Mouse (Mus musculus): ENCODE measurements around the gene Spryd3. TPM values are rescaled to one million over a fixed set of nuclear protein-coding genes. Genes with fewer than 3 reads are reported as not detected.

Gene Spryd3
- 9.8 and 10.5 TPM in 2 replicates for polyA plus RNA-seq (2014; fragmentation: Nextera tagmentation; extraction: Ambion mirVana)

DNA sequence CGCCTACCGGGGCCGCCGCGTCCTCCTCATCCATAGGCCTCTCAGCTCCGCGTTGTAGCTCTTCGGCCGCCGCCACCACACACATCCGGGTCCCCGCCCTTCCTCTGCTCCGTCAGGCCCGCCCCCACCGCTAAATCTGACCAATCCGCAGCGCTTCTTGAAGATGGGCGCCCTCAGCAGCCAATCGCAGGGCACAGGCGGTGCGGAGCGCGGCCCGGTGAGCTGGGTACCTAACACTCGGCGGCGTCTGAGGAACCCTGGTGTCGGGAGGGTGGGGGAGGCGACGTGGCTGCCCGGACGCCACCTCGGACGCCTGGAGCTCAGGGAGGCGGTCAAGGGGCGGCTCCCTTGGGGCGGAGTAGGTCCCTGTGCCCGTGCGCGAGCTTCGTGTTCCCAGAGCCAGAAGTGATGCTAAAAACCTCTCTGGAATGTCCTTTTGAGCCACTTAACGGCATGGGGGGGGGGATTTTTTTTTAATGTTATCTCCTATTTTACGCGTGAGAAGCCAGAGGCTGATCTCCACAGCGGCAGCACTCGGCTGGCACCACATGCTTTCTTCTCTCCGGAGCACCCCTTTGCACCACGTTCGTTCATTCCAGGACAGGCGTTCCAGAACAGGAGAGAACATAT, at the start of gene Spryd3:
Spryd3 (minus strand) TSS at position 106 of the 630 bp plus-strand sequence.
- ATAC-seq (ENCODE audit: low FRiP score) (peak; percentile 99), DNase-seq (ENCODE audit: low spot score, missing footprints) (peak; percentile 100)
- peak within 1 kb of the TSS; percentile 72 for H3K4me2 ChIP-seq
- H3K36me3 ChIP-seq (ENCODE audit: control insufficient read depth, insufficient read depth, low read length): no peaks in the 10 kb centered on the region
- H3K4me1 ChIP-seq (ENCODE audit: control insufficient read depth, insufficient read depth, low read length): peaks cover 6% of the 10 kb centered on the region
- H3K9me3 ChIP-seq (ENCODE audit: control insufficient read depth, low read length): no peaks in the 10 kb centered on the region
- peak within 1 kb of the TSS; percentile 37; the same call in 1 of the 2 replicates for H3K27ac ChIP-seq (ENCODE audit: low read depth, low read length)
- no peaks in the 10 kb centered on the region for H3K27me3 ChIP-seq (ENCODE audit: control insufficient read depth, insufficient read depth, low read length)
- peak within 1 kb of the TSS; percentile 55 for H3K4me3 ChIP-seq (ENCODE audit: low read depth, low read length)
- peak within 1 kb of the TSS; percentile 77 for H3K9ac ChIP-seq (ENCODE audit: low read length)
- under 1% methylated on average over 47 of the region's 50 CpGs for WGBS

DNA sequence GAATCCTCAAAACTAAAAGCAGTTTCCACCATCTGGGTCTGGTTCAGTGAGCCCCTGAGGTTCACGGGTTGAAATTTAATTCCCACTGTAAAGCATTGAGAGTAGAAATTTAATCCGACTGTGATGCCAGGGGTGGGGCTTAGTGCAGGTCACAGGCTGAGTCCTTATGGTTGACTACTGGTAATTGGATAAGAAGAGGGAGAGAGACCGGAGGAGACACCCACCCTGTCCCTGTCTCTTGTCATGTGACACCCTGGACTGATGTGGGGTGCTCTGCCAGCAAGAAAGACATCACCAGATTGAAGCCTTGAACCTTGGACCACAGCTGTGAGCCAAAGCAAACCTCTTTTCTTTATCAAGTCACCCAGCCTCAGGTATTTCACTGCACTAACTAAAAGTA, 47.0 kb upstream of the Spryd3 start:
- DNase-seq (ENCODE audit: low spot score, missing footprints): no peak
- WGBS: 89% methylated on average over 3 of the region's 3 CpGs

GRCm38 (mm10) chr15:102179924-102180323, 43.9 kb upstream of the Spryd3 start:
- 90% methylated on average over 14 of the region's 14 CpGs for WGBS
- ATAC-seq (ENCODE audit: low FRiP score) (no peak), DNase-seq (ENCODE audit: low spot score, missing footprints) (no peak)
- H3K4me1 ChIP-seq (ENCODE audit: control insufficient read depth, insufficient read depth, low read length): no peaks in the 10 kb centered on the region
- H3K4me3 ChIP-seq (ENCODE audit: low read depth, low read length): no peak overlapping the region
- no peaks in the 10 kb centered on the region for H3K27me3 ChIP-seq (ENCODE audit: control insufficient read depth, insufficient read depth, low read length)
- H3K4me2 ChIP-seq: no peak overlapping the region
- H3K27ac ChIP-seq (ENCODE audit: low read depth, low read length): no peak overlapping the region
- H3K9me3 ChIP-seq (ENCODE audit: control insufficient read depth, low read length): no peaks in the 10 kb centered on the region
- no peak overlapping the region for H3K9ac ChIP-seq (ENCODE audit: low read length)
- H3K36me3 ChIP-seq (ENCODE audit: control insufficient read depth, insufficient read depth, low read length): no peaks in the 10 kb centered on the region

More for the DNA sequence above, 47.0 kb upstream of the Spryd3 start:
- Histone ChIP-seq H3K27ac (ENCODE audit: low read depth, low read length) (no peak overlapping the region), H3K4me3 (ENCODE audit: low read depth, low read length) (no peak overlapping the region), H3K9ac (ENCODE audit: low read length) (no peak overlapping the region), H3K9me3 (ENCODE audit: control insufficient read depth, low read length) (no peaks in the 10 kb centered on the region), H3K27me3 (ENCODE audit: control insufficient read depth, insufficient read depth, low read length) (no peaks in the 10 kb centered on the region), H3K4me1 (ENCODE audit: control insufficient read depth, insufficient read depth, low read length) (no peaks in the 10 kb centered on the region), H3K36me3 (ENCODE audit: control insufficient read depth, insufficient read depth, low read length) (no peaks in the 10 kb centered on the region), H3K4me2 (no peak overlapping the region)
- ATAC-seq (ENCODE audit: low FRiP score): no peak

DNA sequence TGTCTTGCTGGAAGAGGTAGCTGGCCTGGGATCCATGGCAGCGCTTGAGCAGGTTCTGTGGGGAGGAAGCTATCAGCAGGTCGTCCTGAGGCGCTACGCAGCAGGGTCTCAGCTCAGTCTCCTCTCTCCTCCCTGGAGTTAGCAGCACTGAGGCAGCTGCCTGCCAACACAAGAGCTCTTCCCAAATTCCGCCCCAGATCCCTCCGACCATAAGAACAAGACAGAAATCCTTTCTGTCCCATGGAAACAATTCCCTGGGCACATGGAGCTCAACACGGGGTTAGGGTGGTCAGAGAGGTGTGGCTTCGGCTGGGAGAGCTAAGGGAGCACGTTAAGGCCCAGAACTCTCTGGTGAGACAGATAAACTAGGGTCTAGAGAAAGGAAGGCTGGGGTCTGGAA, 43.1 kb upstream of the Spryd3 start:
- ATAC-seq (ENCODE audit: low FRiP score) (no peak), DNase-seq (ENCODE audit: low spot score, missing footprints) (no peak)
- no peak overlapping the region for H3K9ac ChIP-seq (ENCODE audit: low read length)
- H3K4me3 ChIP-seq (ENCODE audit: low read depth, low read length): no peak overlapping the region
- no peaks in the 10 kb centered on the region for H3K36me3 ChIP-seq (ENCODE audit: control insufficient read depth, insufficient read depth, low read length)
- no peaks in the 10 kb centered on the region for H3K27me3 ChIP-seq (ENCODE audit: control insufficient read depth, insufficient read depth, low read length)
- H3K9me3 ChIP-seq (ENCODE audit: control insufficient read depth, low read length): no peaks in the 10 kb centered on the region
- H3K27ac ChIP-seq (ENCODE audit: low read depth, low read length): no peak overlapping the region
- no peak overlapping the region for H3K4me2 ChIP-seq
- H3K4me1 ChIP-seq (ENCODE audit: control insufficient read depth, insufficient read depth, low read length): no peaks in the 10 kb centered on the region
- 80% methylated on average over 9 of the region's 9 CpGs for WGBS

DNA sequence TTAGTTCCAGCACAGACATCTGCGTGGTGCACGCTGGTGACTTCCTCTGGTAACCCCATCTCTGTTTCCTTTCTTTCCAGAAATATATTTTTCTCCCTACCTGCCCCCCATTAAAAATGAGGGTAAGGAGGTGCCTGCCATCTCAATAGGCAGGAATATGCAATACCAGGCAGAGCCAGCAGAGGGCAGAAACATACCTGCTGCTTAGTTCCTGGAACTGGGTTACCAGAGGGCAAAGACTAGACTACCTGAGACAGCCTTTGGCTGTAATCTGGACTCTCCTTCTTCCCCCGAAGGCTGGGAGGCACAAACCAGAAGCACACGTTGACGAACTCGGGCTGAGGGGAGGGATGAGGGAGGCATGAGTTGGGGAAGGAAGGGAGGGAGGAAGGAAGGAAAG, 42.2 kb upstream of the Spryd3 start:
- WGBS: 23% methylated on average over 6 of the region's 6 CpGs
- H3K4me2 ChIP-seq: no peak overlapping the region
- H3K9me3 ChIP-seq (ENCODE audit: control insufficient read depth, low read length): no peaks in the 10 kb centered on the region
- no peak overlapping the region for H3K9ac ChIP-seq (ENCODE audit: low read length)
- H3K27me3 ChIP-seq (ENCODE audit: control insufficient read depth, insufficient read depth, low read length): no peaks in the 10 kb centered on the region
- no peak overlapping the region for H3K4me3 ChIP-seq (ENCODE audit: low read depth, low read length)
- ATAC-seq (ENCODE audit: low FRiP score) (no peak), DNase-seq (ENCODE audit: low spot score, missing footprints) (peak; percentile 94)
- no peaks in the 10 kb centered on the region for H3K4me1 ChIP-seq (ENCODE audit: control insufficient read depth, insufficient read depth, low read length)
- H3K27ac ChIP-seq (ENCODE audit: low read depth, low read length): no peak overlapping the region
- H3K36me3 ChIP-seq (ENCODE audit: control insufficient read depth, insufficient read depth, low read length): no peaks in the 10 kb centered on the region

DNA sequence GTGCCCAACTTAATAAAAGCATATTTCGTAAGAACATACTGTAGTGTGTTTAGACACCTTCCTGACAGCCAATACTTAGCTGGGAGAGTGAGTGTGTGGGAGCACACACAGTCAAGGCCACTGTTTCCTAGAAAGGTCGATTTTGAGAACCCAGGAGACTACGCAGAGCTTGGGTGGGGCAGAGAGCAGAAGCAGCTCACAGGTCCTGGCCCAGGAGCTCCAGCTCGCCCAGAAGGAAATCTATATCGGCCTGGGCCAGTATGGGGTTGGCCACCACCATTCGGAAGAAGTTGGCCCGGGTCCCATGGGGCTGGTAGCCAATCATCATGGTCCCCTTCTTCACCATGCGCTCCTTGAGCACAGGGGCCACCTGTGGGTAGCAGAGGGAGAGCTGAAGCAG, 41.4 kb upstream of the Spryd3 start:
- Histone ChIP-seq H3K27me3 (ENCODE audit: control insufficient read depth, insufficient read depth, low read length) (no peaks in the 10 kb centered on the region), H3K9me3 (ENCODE audit: control insufficient read depth, low read length) (no peaks in the 10 kb centered on the region), H3K4me3 (ENCODE audit: low read depth, low read length) (no peak overlapping the region), H3K36me3 (ENCODE audit: control insufficient read depth, insufficient read depth, low read length) (no peaks in the 10 kb centered on the region), H3K9ac (ENCODE audit: low read length) (no peak overlapping the region), H3K4me1 (ENCODE audit: control insufficient read depth, insufficient read depth, low read length) (no peaks in the 10 kb centered on the region), H3K4me2 (no peak overlapping the region), H3K27ac (ENCODE audit: low read depth, low read length) (no peak overlapping the region)
- WGBS: 87% methylated on average over 8 of the region's 8 CpGs
- ATAC-seq (ENCODE audit: low FRiP score) (no peak), DNase-seq (ENCODE audit: low spot score, missing footprints) (no peak)

GRCm38 (mm10) chr15:102176571-102177316, 40.7 kb upstream of the Spryd3 start:
- no peak overlapping the region for H3K27ac ChIP-seq (ENCODE audit: low read depth, low read length)
- no peak for ATAC-seq (ENCODE audit: low FRiP score)
- no peaks in the 10 kb centered on the region for H3K36me3 ChIP-seq (ENCODE audit: control insufficient read depth, insufficient read depth, low read length)
- H3K4me2 ChIP-seq: no peak overlapping the region
- H3K27me3 ChIP-seq (ENCODE audit: control insufficient read depth, insufficient read depth, low read length): no peaks in the 10 kb centered on the region
- no peak for DNase-seq (ENCODE audit: low spot score, missing footprints)
- no peak overlapping the region for H3K9ac ChIP-seq (ENCODE audit: low read length)
- no peaks in the 10 kb centered on the region for H3K9me3 ChIP-seq (ENCODE audit: control insufficient read depth, low read length)
- H3K4me1 ChIP-seq (ENCODE audit: control insufficient read depth, insufficient read depth, low read length): no peaks in the 10 kb centered on the region
- H3K4me3 ChIP-seq (ENCODE audit: low read depth, low read length): no peak overlapping the region
- 88% methylated on average over 7 of the region's 7 CpGs for WGBS

DNA sequence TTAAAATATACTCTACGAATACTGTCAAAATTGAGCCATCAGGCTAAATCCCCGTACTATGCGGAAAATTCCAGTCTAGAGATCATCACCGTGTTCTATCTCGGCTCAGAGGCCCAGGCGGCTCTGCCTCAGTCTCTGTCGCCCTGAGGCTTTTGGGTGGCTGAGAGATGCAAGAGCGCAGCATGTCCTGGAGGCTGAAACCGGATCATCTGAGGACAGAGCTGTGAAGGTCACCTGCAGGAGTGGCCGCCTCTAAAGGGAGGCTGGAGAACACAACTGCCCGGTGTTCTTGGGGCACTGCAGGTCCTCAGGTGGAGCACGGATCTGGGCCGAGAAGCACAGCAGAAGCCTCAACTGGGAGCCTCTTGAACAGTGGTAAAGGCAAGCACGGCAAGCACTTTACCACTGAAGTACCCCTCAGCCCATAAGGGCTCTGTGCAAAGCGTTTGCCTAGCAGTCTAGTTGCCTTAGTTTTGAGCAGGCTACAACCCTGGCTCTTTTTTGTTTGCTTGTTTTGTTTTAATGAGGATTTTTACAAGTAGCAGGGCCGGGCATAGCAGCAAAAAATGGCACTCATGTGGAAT, 39.8 kb upstream of the Spryd3 start:
- H3K27ac ChIP-seq (ENCODE audit: low read depth, low read length): no peak overlapping the region
- WGBS: 88% methylated on average over 16 of the region's 16 CpGs
- H3K4me3 ChIP-seq (ENCODE audit: low read depth, low read length): no peak overlapping the region
- no peaks in the 10 kb centered on the region for H3K36me3 ChIP-seq (ENCODE audit: control insufficient read depth, insufficient read depth, low read length)
- no peak overlapping the region for H3K9ac ChIP-seq (ENCODE audit: low read length)
- DNase-seq (ENCODE audit: low spot score, missing footprints) (no peak), ATAC-seq (ENCODE audit: low FRiP score) (no peak)
- H3K27me3 ChIP-seq (ENCODE audit: control insufficient read depth, insufficient read depth, low read length): no peaks in the 10 kb centered on the region
- H3K4me1 ChIP-seq (ENCODE audit: control insufficient read depth, insufficient read depth, low read length): no peaks in the 10 kb centered on the region
- H3K9me3 ChIP-seq (ENCODE audit: control insufficient read depth, low read length): no peaks in the 10 kb centered on the region
- H3K4me2 ChIP-seq: no peak overlapping the region

DNA sequence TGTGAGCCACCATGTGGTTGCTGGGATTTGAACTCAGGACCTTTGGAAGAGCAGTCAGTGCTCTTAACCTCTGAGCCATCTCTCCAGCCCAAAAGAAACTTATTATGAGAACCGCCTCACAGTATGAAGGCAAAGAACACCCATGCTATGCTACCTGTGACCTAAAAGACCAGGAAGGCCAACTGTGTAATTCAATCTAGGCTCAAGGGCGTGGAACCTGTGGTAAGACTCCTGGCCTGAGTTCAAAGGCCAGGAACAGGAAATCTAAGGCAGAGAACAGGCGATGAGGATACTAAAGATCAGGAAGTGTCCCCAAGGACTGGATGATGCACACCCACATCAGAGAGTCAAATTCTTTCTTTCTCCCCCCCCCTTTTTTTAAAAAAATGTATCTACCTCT, 37.5 kb upstream of the Spryd3 start:
- Histone ChIP-seq H3K4me1 (ENCODE audit: control insufficient read depth, insufficient read depth, low read length) (no peaks in the 10 kb centered on the region), H3K4me2 (no peak overlapping the region), H3K27me3 (ENCODE audit: control insufficient read depth, insufficient read depth, low read length) (no peaks in the 10 kb centered on the region), H3K9ac (ENCODE audit: low read length) (no peak overlapping the region), H3K4me3 (ENCODE audit: low read depth, low read length) (no peak overlapping the region), H3K36me3 (ENCODE audit: control insufficient read depth, insufficient read depth, low read length) (no peaks in the 10 kb centered on the region), H3K9me3 (ENCODE audit: control insufficient read depth, low read length) (no peaks in the 10 kb centered on the region), H3K27ac (ENCODE audit: low read depth, low read length) (no peak overlapping the region)
- WGBS: 89% methylated on average over 3 of the region's 3 CpGs
- DNase-seq (ENCODE audit: low spot score, missing footprints): no peak
- ATAC-seq (ENCODE audit: low FRiP score): no peak
